Mouse (Mus musculus) liver, postnatal 0 days (tissue): ENCODE data around the gene Smco2. TPM values are rescaled to one million over a fixed set of nuclear protein-coding genes. Genes with fewer than 3 reads are reported as not detected.

Experiments
- ATAC-seq: fragments of 200-750 bp; cut with Nextera tagmentation; 2 replicates; pipeline ENCODE4 v1.8.0; 2017; ENCODE audit warnings: mild to moderate bottlenecking, moderate library complexity
- DNase-seq: peaks from one replicate; pipeline ENCODE4 v3.0.0-alpha.2; 2016
- H3K27ac ChIP-seq: fragments of 300-500 bp; sonication (generic); 2 replicates; pipeline ENCODE4 v1.5.1; 2014; ENCODE audit warnings: antibody characterized with exemption, moderate library complexity, mild to moderate bottlenecking, low read depth
- H3K27me3 ChIP-seq: fragments of 300-500 bp; sonication (generic); 2 replicates; pipeline ENCODE4 v1.6.1; 2014; ENCODE audit warnings: low read length, control low read depth, mixed read lengths; ENCODE audit not compliant: insufficient read depth
- H3K36me3 ChIP-seq: fragments of 300-500 bp; sonication (generic); replicated peaks from 2 replicates; pipeline ENCODE4 v1.6.1; 2014; ENCODE audit warnings: mild to moderate bottlenecking, control low read depth, low read length, moderate library complexity, mixed read lengths; ENCODE audit not compliant: insufficient read depth
- H3K4me1 ChIP-seq: fragments of 300-500 bp; sonication (generic); 2 replicates; pipeline ENCODE4 v1.6.1; 2014; ENCODE audit warnings: antibody characterized with exemption, mild to moderate bottlenecking, control low read depth; ENCODE audit not compliant: insufficient read depth
- H3K4me2 ChIP-seq: fragments of 300-500 bp; sonication (generic); 2 replicates; pipeline ENCODE4 v1.6.1; 2014; ENCODE audit warnings: low read depth, mild to moderate bottlenecking, low read length, moderate library complexity, mixed read lengths
- H3K4me3 ChIP-seq: fragments of 300-500 bp; sonication (generic); 2 replicates; pipeline ENCODE4 v1.5.1; 2014; ENCODE audit warnings: low read depth, low read length
- H3K9ac ChIP-seq: fragments of 300-500 bp; sonication (generic); replicated peaks from 2 replicates; pipeline ENCODE4 v1.6.1; 2014; ENCODE audit warnings: mild to moderate bottlenecking, moderate library complexity
- H3K9me3 ChIP-seq: fragments of 300-500 bp; sonication (generic); 2 replicates; pipeline ENCODE4 v1.6.1; 2016; ENCODE audit warnings: mild to moderate bottlenecking, control low read depth, low read length, mixed read lengths
- CTCF ChIP-seq: sonication (generic); IDR thresholded peaks from 2 replicates; pipeline ENCODE4 v1.5.1; 2016; ENCODE audit warnings: antibody characterized with exemption, low read depth
- EP300 ChIP-seq: IDR thresholded peaks from 2 replicates; pipeline ENCODE4 v1.6.1; 2016; ENCODE audit warnings: antibody characterized with exemption, low read depth, mild to moderate bottlenecking
- WGBS: fragments of 180-500 bp; shearing (Covaris S2); extraction: QIAGEN DNeasy Blood & Tissue Kit; methylation state at CpG from one replicate; pipeline ENCODE4 v1.1.7; 2014; ENCODE audit not compliant: insufficient replicate concordance; 5-methylcytosine and 5-hydroxymethylcytosine counted together
- polyA plus RNA-seq: library from polyadenylated mRNA; unstranded; fragments of >200 nt; fragmentation: Nextera tagmentation; extraction: Ambion mirVana; gene quantifications from 2 replicates; pipeline ENCODE4 v1.2.1, GENCODE M21; 2015

The Smco2 gene
- polyA plus RNA-seq, 1 experiment from 2014 or later = not detected

- Histone ChIP-seq H3K9ac (no peak overlapping the region), H3K9me3 (no peaks in the 10 kb centered on the region), H3K27ac (no peak overlapping the region), H3K4me3 (no peak overlapping the region), H3K27me3 (no peaks in the 10 kb centered on the region), H3K4me2 (no peak overlapping the region), H3K4me1 (peaks cover 7% of the 10 kb centered on the region; the same call in 1 of the 2 replicates), H3K36me3 (no peaks in the 10 kb centered on the region)
- WGBS = 81% methylated on average over 1 of the region's 1 CpGs
- TF ChIP-seq CTCF (no peak), EP300 (no peak)
- DNase-seq (no peak), ATAC-seq (no peak)
Measured at GRCm38 (mm10) chr6:146825487-146825773, 24.5 kb upstream of the Smco2 start.

GRCm38 (mm10) chr6:146831320-146831719 is 18.6 kb upstream of the Smco2 start:
- Histone ChIP-seq H3K36me3 (no peaks in the 10 kb centered on the region), H3K4me3 (no peak overlapping the region), H3K9me3 (no peaks in the 10 kb centered on the region), H3K27ac (no peak overlapping the region), H3K9ac (no peak overlapping the region), H3K4me2 (no peak overlapping the region), H3K27me3 (no peaks in the 10 kb centered on the region), H3K4me1 (no peaks in the 10 kb centered on the region)
- ATAC-seq (no peak), DNase-seq (no peak)
- no peak for TF ChIP-seq CTCF
- TF ChIP-seq EP300 = no peak
- WGBS = 78% methylated on average over 12 of the region's 12 CpGs

GRCm38 (mm10) chr6:146833485-146834314 is 16.2 kb upstream of the Smco2 start:
- WGBS = 63% methylated on average over 6 of the region's 6 CpGs
- no peak overlapping the region for H3K4me3 ChIP-seq
- peak; percentile 54 for ATAC-seq

GRCm38 (mm10) chr6:146834342-146834741 is 15.6 kb upstream of the Smco2 start:
- no peaks in the 10 kb centered on the region for H3K4me1 ChIP-seq
- no peak for TF ChIP-seq CTCF
- TF ChIP-seq EP300 = no peak
- H3K36me3 ChIP-seq = no peaks in the 10 kb centered on the region
- H3K27ac ChIP-seq = no peak overlapping the region
- no peak overlapping the region for H3K4me2 ChIP-seq
- no peak overlapping the region for H3K9ac ChIP-seq
- H3K4me3 ChIP-seq = no peak overlapping the region
- ATAC-seq (no peak), DNase-seq (no peak)
- no peaks in the 10 kb centered on the region for H3K27me3 ChIP-seq
- WGBS = 55% methylated on average over 3 of the region's 3 CpGs
- H3K9me3 ChIP-seq = no peaks in the 10 kb centered on the region

More at GRCm38 (mm10) chr6:146833485-146834314, 16.2 kb upstream of the Smco2 start:
- no peaks in the 10 kb centered on the region for H3K4me1 ChIP-seq
- TF ChIP-seq CTCF (peak; percentile 92), EP300 (no peak)
- H3K27me3 ChIP-seq = no peaks in the 10 kb centered on the region
- peak; percentile 56 for DNase-seq
- no peak overlapping the region for H3K4me2 ChIP-seq
- no peak overlapping the region for H3K27ac ChIP-seq
- no peak overlapping the region for H3K9ac ChIP-seq
- no peaks in the 10 kb centered on the region for H3K36me3 ChIP-seq
- H3K9me3 ChIP-seq = no peaks in the 10 kb centered on the region

GRCm38 (mm10) chr6:146835784-146836183 is 14.1 kb upstream of the Smco2 start:
- Histone ChIP-seq H3K4me3 (no peak overlapping the region), H3K27ac (no peak overlapping the region), H3K36me3 (no peaks in the 10 kb centered on the region), H3K9ac (no peak overlapping the region), H3K4me1 (no peaks in the 10 kb centered on the region), H3K27me3 (no peaks in the 10 kb centered on the region), H3K4me2 (no peak overlapping the region), H3K9me3 (no peaks in the 10 kb centered on the region)
- ATAC-seq = no peak
- WGBS = 44% methylated on average over 4 of the region's 4 CpGs
- no peak for TF ChIP-seq CTCF
- no peak for TF ChIP-seq EP300
- DNase-seq = no peak

GRCm38 (mm10) chr6:146837316-146837715 is 12.6 kb upstream of the Smco2 start:
- Histone ChIP-seq H3K4me3 (no peak overlapping the region), H3K36me3 (no peaks in the 10 kb centered on the region), H3K9ac (no peak overlapping the region), H3K27ac (no peak overlapping the region), H3K27me3 (no peaks in the 10 kb centered on the region), H3K4me2 (no peak overlapping the region), H3K4me1 (no peaks in the 10 kb centered on the region), H3K9me3 (no peaks in the 10 kb centered on the region)
- DNase-seq (no peak), ATAC-seq (no peak)
- 70% methylated on average over 7 of the region's 7 CpGs for WGBS
- TF ChIP-seq CTCF (no peak), EP300 (no peak)

- no peak for TF ChIP-seq EP300
- no peak; the same call in 1 of the 2 replicates for TF ChIP-seq CTCF
- Histone ChIP-seq H3K9ac (no peak overlapping the region), H3K9me3 (no peaks in the 10 kb centered on the region), H3K4me3 (no peak overlapping the region), H3K27me3 (no peaks in the 10 kb centered on the region), H3K36me3 (no peaks in the 10 kb centered on the region), H3K27ac (no peak overlapping the region), H3K4me2 (no peak overlapping the region), H3K4me1 (no peaks in the 10 kb centered on the region)
- 87% methylated on average over 5 of the region's 5 CpGs for WGBS
- no peak for ATAC-seq
- no peak for DNase-seq
Measured at GRCm38 (mm10) chr6:146838366-146838765, 11.5 kb upstream of the Smco2 start.
